Mouse (Mus musculus) hindbrain, embryonic 14.5 days (tissue): ENCODE measurements around the gene Erc1. TPM values are rescaled to one million over a fixed set of nuclear protein-coding genes. Genes with fewer than 3 reads are reported as not detected.
"Not testable (repeated sequence)": the region's sequence is repeated elsewhere in the genome, so short reads cannot be mapped to it uniquely, and the experiment has no call there.

Experiments
- ATAC-seq: fragments of 200-750 bp; cut with Nextera tagmentation; 2 replicates; pipeline ENCODE4 v1.8.0; 2017; ENCODE audit warnings: moderate number of reproducible peaks, mild to moderate bottlenecking, moderate TSS enrichment, moderate library complexity; ENCODE audit not compliant: low FRiP score
- DNase-seq: peaks from one replicate; pipeline ENCODE4 v3.0.0-alpha.2; 2015; ENCODE audit warnings: low spot score
- H3K27ac ChIP-seq: fragments of 300-500 bp; sonication (generic); 2 replicates; pipeline ENCODE4 v1.5.1; 2014; ENCODE audit warnings: mild to moderate bottlenecking, moderate library complexity
- H3K27me3 ChIP-seq: fragments of 300-500 bp; sonication (generic); 2 replicates; pipeline ENCODE4 v1.6.1; 2014; ENCODE audit warnings: mild to moderate bottlenecking, low read length, mixed read lengths; ENCODE audit not compliant: control insufficient read depth, insufficient read depth
- H3K36me3 ChIP-seq: fragments of 300-500 bp; sonication (generic); replicated peaks from 2 replicates; pipeline ENCODE4 v1.6.1; 2014; ENCODE audit not compliant: control insufficient read depth, insufficient read depth
- H3K4me1 ChIP-seq: fragments of 300-500 bp; sonication (generic); replicated peaks from 2 replicates; pipeline ENCODE4 v1.6.1; 2014; ENCODE audit warnings: antibody characterized with exemption, low read length, mixed read lengths; ENCODE audit not compliant: control insufficient read depth, insufficient read depth
- H3K4me2 ChIP-seq: fragments of 300-500 bp; sonication (generic); replicated peaks from 2 replicates; pipeline ENCODE4 v1.6.1; 2014; ENCODE audit warnings: mild to moderate bottlenecking, moderate library complexity
- H3K4me3 ChIP-seq: fragments of 300-500 bp; sonication (generic); replicated peaks from 2 replicates; pipeline ENCODE4 v1.5.1; 2014; ENCODE audit warnings: mild to moderate bottlenecking, low read length
- H3K9ac ChIP-seq: fragments of 300-500 bp; sonication (generic); 2 replicates; pipeline ENCODE4 v1.6.1; 2014
- H3K9me3 ChIP-seq: fragments of 300-500 bp; sonication (generic); 2 replicates; pipeline ENCODE4 v1.6.1; 2016; ENCODE audit warnings: low read length; ENCODE audit not compliant: control insufficient read depth
- WGBS: fragments of 180-500 bp; shearing (Covaris S2); extraction: QIAGEN DNeasy Blood & Tissue Kit; methylation state at CpG from one replicate; pipeline ENCODE4 v1.1.7; 2014; 5-methylcytosine and 5-hydroxymethylcytosine counted together
- polyA plus RNA-seq: library from polyadenylated mRNA; unstranded; fragments of >200 nt; fragmentation: Nextera tagmentation; extraction: Ambion mirVana; gene quantifications from 2 replicates; pipeline ENCODE4 v1.2.1, GENCODE M21; 2014

Gene Erc1
- polyA plus RNA-seq, 1 experiment from 2014 or later, result 64.8 TPM

- Histone ChIP-seq H3K4me1 (no peaks in the 10 kb centered on the region), H3K9me3 (no peaks in the 10 kb centered on the region), H3K9ac (no peak overlapping the region), H3K36me3 (peaks cover 16% of the 10 kb centered on the region), H3K4me2 (no peak overlapping the region), H3K27me3 (no peaks in the 10 kb centered on the region), H3K27ac (no peak overlapping the region), H3K4me3 (no peak overlapping the region)
- WGBS, result 95% methylated on average over 4 of the region's 4 CpGs
- DNase-seq (no peak), ATAC-seq (no peak)
These were observed 29.4 kb downstream of the Erc1 start for GRCm38 (mm10) chr6:119818541-119818940.

- ATAC-seq (no peak), DNase-seq (no peak)
- no peaks in the 10 kb centered on the region for H3K27me3 ChIP-seq
- no peaks in the 10 kb centered on the region for H3K4me1 ChIP-seq
- 0 out of 2 replicates have a peak, but pooled peaks cover 6% of the 10 kb centered on the region for H3K36me3 ChIP-seq
- no peak overlapping the region for H3K4me2 ChIP-seq
- no peaks in the 10 kb centered on the region for H3K9me3 ChIP-seq
- no peak overlapping the region for H3K27ac ChIP-seq
- no peak overlapping the region for H3K4me3 ChIP-seq
- 85% methylated on average over 4 of the region's 4 CpGs for WGBS
- H3K9ac ChIP-seq, result no peak overlapping the region
These were observed 32.5 kb downstream of the Erc1 start for GRCm38 (mm10) chr6:119815426-119815825.

GRCm38 (mm10) chr6:119813055-119813454 is 34.9 kb downstream of the Erc1 start:
- ATAC-seq, H3K4me2 ChIP-seq, DNase-seq: not testable (repeated sequence)

GRCm38 (mm10) chr6:119808726-119809505 is 39.1 kb downstream of the Erc1 start:
- H3K4me3 ChIP-seq, result no peak overlapping the region
- H3K9me3 ChIP-seq, result no peaks in the 10 kb centered on the region
- H3K4me1 ChIP-seq, result no peaks in the 10 kb centered on the region
- no peaks in the 10 kb centered on the region for H3K27me3 ChIP-seq
- 95% methylated on average over 2 of the region's 2 CpGs for WGBS
- DNase-seq (no peak), ATAC-seq (no peak)
- H3K4me2 ChIP-seq, result no peak overlapping the region
- no peak overlapping the region for H3K9ac ChIP-seq
- no peaks in the 10 kb centered on the region for H3K36me3 ChIP-seq
- no peak overlapping the region for H3K27ac ChIP-seq

More at GRCm38 (mm10) chr6:119813055-119813454, 34.9 kb downstream of the Erc1 start:
- not testable (repeated sequence) for H3K9ac ChIP-seq, H3K27me3 ChIP-seq, H3K9me3 ChIP-seq, H3K27ac ChIP-seq, H3K36me3 ChIP-seq, H3K4me1 ChIP-seq, H3K4me3 ChIP-seq

- Histone ChIP-seq H3K4me1 (no peaks in the 10 kb centered on the region), H3K9me3 (no peaks in the 10 kb centered on the region), H3K27me3 (no peaks in the 10 kb centered on the region), H3K4me3 (no peak overlapping the region), H3K4me2 (no peak overlapping the region), H3K36me3 (no peaks in the 10 kb centered on the region), H3K27ac (no peak overlapping the region), H3K9ac (no peak overlapping the region)
- 72% methylated on average over 2 of the region's 2 CpGs for WGBS
- DNase-seq (no peak), ATAC-seq (no peak)
These were observed 44.7 kb downstream of the Erc1 start for GRCm38 (mm10) chr6:119803239-119803638.

GRCm38 (mm10) chr6:119796911-119797486 is 51.0 kb downstream of the Erc1 start:
- Histone ChIP-seq H3K9me3 (no peaks in the 10 kb centered on the region), H3K9ac (no peak overlapping the region), H3K27me3 (no peaks in the 10 kb centered on the region), H3K4me3 (no peak overlapping the region), H3K4me1 (no peaks in the 10 kb centered on the region), H3K27ac (no peak overlapping the region), H3K4me2 (no peak overlapping the region), H3K36me3 (peaks cover 18% of the 10 kb centered on the region)
- 88% methylated on average over 12 of the region's 12 CpGs for WGBS
- no peak for DNase-seq
- ATAC-seq, result no peak

- H3K27ac ChIP-seq, result no peak overlapping the region
- no peak overlapping the region for H3K9ac ChIP-seq
- DNase-seq (no peak), ATAC-seq (no peak)
- WGBS, result 91% methylated on average over 5 of the region's 5 CpGs
- no peak overlapping the region for H3K4me3 ChIP-seq
- no peaks in the 10 kb centered on the region for H3K27me3 ChIP-seq
- no peaks in the 10 kb centered on the region for H3K4me1 ChIP-seq
- H3K9me3 ChIP-seq, result no peaks in the 10 kb centered on the region
- peaks cover 18% of the 10 kb centered on the region for H3K36me3 ChIP-seq
- no peak overlapping the region for H3K4me2 ChIP-seq
These were observed 51.7 kb downstream of the Erc1 start for GRCm38 (mm10) chr6:119796291-119796690.

- H3K27me3 ChIP-seq, result no peaks in the 10 kb centered on the region
- H3K4me2 ChIP-seq, result no peak overlapping the region
- H3K9me3 ChIP-seq, result no peaks in the 10 kb centered on the region
- DNase-seq (peak; percentile 60), ATAC-seq (no peak)
- H3K4me1 ChIP-seq, result no peaks in the 10 kb centered on the region
- no peak overlapping the region for H3K9ac ChIP-seq
- H3K27ac ChIP-seq, result no peak overlapping the region
- no peak overlapping the region for H3K4me3 ChIP-seq
- H3K36me3 ChIP-seq, result peaks cover 18% of the 10 kb centered on the region
- 36% methylated on average over 2 of the region's 2 CpGs for WGBS
These were observed 55.4 kb downstream of the Erc1 start for GRCm38 (mm10) chr6:119792562-119792961.

GRCm38 (mm10) chr6:119782416-119782815 is 65.6 kb downstream of the Erc1 start:
- DNase-seq (no peak), ATAC-seq (no peak)
- 91% methylated on average over 2 of the region's 2 CpGs for WGBS

More at GRCm38 (mm10) chr6:119782416-119782815, 65.6 kb downstream of the Erc1 start:
- Histone ChIP-seq H3K4me2 (no peak overlapping the region), H3K27me3 (no peaks in the 10 kb centered on the region), H3K9me3 (no peaks in the 10 kb centered on the region), H3K4me1 (no peaks in the 10 kb centered on the region), H3K36me3 (peaks cover 10% of the 10 kb centered on the region), H3K27ac (no peak overlapping the region), H3K9ac (no peak overlapping the region), H3K4me3 (no peak overlapping the region)
